Mouse (Mus musculus) intestine, embryonic 14.5 days (tissue): Measurements from ENCODE around the gene Atg4c. TPM values are rescaled to one million over a fixed set of nuclear protein-coding genes. Genes with fewer than 3 reads are reported as not detected.

Source experiments
- ATAC-seq: fragments of 200-750 bp; cut with Nextera tagmentation; replicated peaks from 2 replicates; pipeline ENCODE4 v1.8.0; 2017; ENCODE audit warnings: low read depth, moderate number of reproducible peaks, moderate TSS enrichment, moderate library complexity; ENCODE audit not compliant: low FRiP score, low TSS enrichment
- DNase-seq: peaks from one replicate; pipeline ENCODE4 v3.0.0-alpha.2; 2018; ENCODE audit warnings: low spot score
- H3K27ac ChIP-seq: fragments of 300-500 bp; sonication (generic); 2 replicates; pipeline ENCODE4 v1.5.1; 2014; ENCODE audit warnings: low read depth, mild to moderate bottlenecking, control low read depth
- H3K27me3 ChIP-seq: fragments of 300-500 bp; sonication (generic); replicated peaks from 2 replicates; pipeline ENCODE4 v1.6.1; 2014; ENCODE audit warnings: low read length, control low read depth; ENCODE audit not compliant: control insufficient read depth, insufficient read depth
- H3K36me3 ChIP-seq: fragments of 300-500 bp; sonication (generic); 2 replicates; pipeline ENCODE4 v1.6.1; 2014; ENCODE audit warnings: low read length, control low read depth; ENCODE audit not compliant: control insufficient read depth, insufficient read depth
- H3K4me1 ChIP-seq: fragments of 300-500 bp; sonication (generic); replicated peaks from 2 replicates; pipeline ENCODE4 v1.6.1; 2014; ENCODE audit warnings: low read length, control low read depth, mixed read lengths; ENCODE audit not compliant: control insufficient read depth, insufficient read depth
- H3K4me2 ChIP-seq: fragments of 300-500 bp; sonication (generic); 2 replicates; pipeline ENCODE4 v1.6.1; 2014; ENCODE audit warnings: low read length
- H3K4me3 ChIP-seq: fragments of 300-500 bp; sonication (generic); 2 replicates; pipeline ENCODE4 v1.5.1; 2014; ENCODE audit warnings: low read depth, low read length, control low read depth, mixed read lengths
- H3K9ac ChIP-seq: fragments of 300-500 bp; sonication (generic); 2 replicates; pipeline ENCODE4 v1.6.1; 2014; ENCODE audit warnings: mild to moderate bottlenecking, low read length
- H3K9me3 ChIP-seq: fragments of 300-500 bp; sonication (generic); 2 replicates; pipeline ENCODE4 v1.6.1; 2016; ENCODE audit warnings: low read length, control low read depth; ENCODE audit not compliant: control insufficient read depth
- WGBS: fragments of 180-500 bp; shearing (Covaris S2); extraction: QIAGEN DNeasy Blood & Tissue Kit; methylation state at CpG from one replicate; pipeline ENCODE4 v1.1.7; 2014; 5-methylcytosine and 5-hydroxymethylcytosine counted together
- polyA plus RNA-seq: library from polyadenylated mRNA; unstranded; fragments of >200 nt; fragmentation: Nextera tagmentation; extraction: Ambion mirVana; gene quantifications from 2 replicates; pipeline ENCODE4 v1.2.1, GENCODE M21; 2014

Gene Atg4c
- polyA plus RNA-seq, 1 experiment from 2014 or later: 13.4 TPM

- H3K27me3 ChIP-seq: no peaks in the 10 kb centered on the region
- peaks cover 6% of the 10 kb centered on the region; the same call in 1 of the 2 replicates for H3K4me1 ChIP-seq
- no peak overlapping the region for H3K27ac ChIP-seq
- H3K36me3 ChIP-seq: no peaks in the 10 kb centered on the region
- no peaks in the 10 kb centered on the region for H3K9me3 ChIP-seq
- no peak overlapping the region for H3K4me2 ChIP-seq
- H3K4me3 ChIP-seq: no peak overlapping the region
- no peak overlapping the region for H3K9ac ChIP-seq
- ATAC-seq: no peak
- DNase-seq: no peak
These were observed 5.0 kb downstream of the Atg4c start for GRCm38 (mm10) chr4:99198721-99199120.

DNA sequence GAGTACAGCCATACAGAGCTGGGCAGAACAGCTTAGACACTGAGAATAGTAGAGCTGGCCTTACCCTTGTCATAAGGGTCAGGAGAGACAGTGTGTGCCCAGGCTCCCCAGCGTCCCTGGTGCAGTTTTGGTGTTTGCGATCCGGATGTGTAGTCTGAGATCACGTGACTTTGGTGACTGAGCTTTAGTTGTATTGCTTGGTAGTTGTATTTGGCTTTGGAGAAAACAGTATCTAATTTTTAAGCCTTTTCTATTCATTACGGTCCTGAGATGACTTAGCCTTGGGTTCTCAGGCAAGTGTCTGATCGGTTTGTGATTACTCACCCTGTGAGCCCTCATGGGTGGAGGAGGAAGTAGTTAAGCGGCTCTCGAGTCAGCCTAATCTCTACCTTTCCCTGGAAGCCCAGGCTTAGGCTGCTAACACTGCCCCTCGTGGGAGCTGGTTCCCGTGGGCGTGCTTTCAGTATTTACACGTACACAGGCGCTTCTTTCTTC, 6.1 kb downstream of the Atg4c start:
- WGBS: 60% methylated on average over 13 of the region's 13 CpGs
- no peak for ATAC-seq

GRCm38 (mm10) chr4:99200383-99201136, 6.8 kb downstream of the Atg4c start:
- Histone ChIP-seq H3K4me1 (0 out of 2 replicates have a peak, but pooled peaks cover under 1% of the 10 kb centered on the region), H3K4me2 (no peak overlapping the region), H3K9ac (no peak overlapping the region), H3K27ac (no peak overlapping the region), H3K9me3 (no peaks in the 10 kb centered on the region), H3K4me3 (no peak overlapping the region), H3K36me3 (no peaks in the 10 kb centered on the region), H3K27me3 (no peaks in the 10 kb centered on the region)
- DNase-seq (no peak), ATAC-seq (no peak)
- WGBS: 90% methylated on average over 7 of the region's 7 CpGs

More for the DNA sequence above, 6.1 kb downstream of the Atg4c start:
- DNase-seq: no peak
- Histone ChIP-seq H3K4me3 (no peak overlapping the region), H3K36me3 (no peaks in the 10 kb centered on the region), H3K27ac (no peak overlapping the region), H3K9ac (no peak overlapping the region), H3K9me3 (no peaks in the 10 kb centered on the region), H3K4me2 (no peak overlapping the region), H3K4me1 (peaks cover 5% of the 10 kb centered on the region; the same call in 1 of the 2 replicates), H3K27me3 (no peaks in the 10 kb centered on the region)

DNA sequence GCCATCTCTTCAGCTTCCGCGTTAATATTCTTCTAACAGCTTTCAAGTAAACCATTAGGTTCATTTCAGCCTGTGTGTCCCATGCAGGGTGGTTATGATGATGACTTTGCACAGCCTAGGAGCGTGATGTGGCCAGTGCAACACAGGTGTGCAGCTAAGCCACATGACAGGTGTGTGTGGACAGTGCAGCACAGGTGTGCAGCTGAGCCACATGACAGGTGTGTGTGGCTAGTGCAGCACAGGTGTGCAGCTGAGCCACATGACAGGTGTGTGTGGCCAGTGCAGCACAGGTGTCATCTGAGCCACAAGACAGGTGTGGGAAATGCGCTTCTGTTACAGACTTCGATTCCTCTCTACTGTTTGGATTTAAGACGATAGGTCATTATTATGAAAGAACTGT, 12.0 kb downstream of the Atg4c start:
- ATAC-seq: no peak
- Histone ChIP-seq H3K4me1 (peaks cover 7% of the 10 kb centered on the region; the same call in 1 of the 2 replicates), H3K4me3 (no peak overlapping the region)

DNA sequence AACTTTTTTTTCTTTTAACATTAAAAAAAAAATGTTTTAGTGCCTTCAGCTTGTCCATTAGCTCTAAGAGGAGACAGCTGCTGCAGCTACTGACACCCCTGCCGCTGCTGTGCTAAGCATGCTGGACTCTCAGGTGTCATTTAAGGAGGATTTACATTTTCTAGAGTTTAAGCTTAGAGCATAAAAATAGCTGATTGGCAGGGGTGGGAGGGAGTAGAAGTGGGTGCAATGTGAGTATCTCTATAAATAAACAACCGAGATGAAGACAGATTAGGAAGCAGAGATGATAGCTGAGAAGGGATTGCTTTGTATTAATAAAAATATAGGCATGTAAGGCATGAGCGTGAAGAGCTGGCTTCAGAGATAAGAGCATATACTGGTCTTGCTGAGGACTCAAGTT, 12.6 kb downstream of the Atg4c start:
- Histone ChIP-seq H3K4me1 (peaks cover 7% of the 10 kb centered on the region; the same call in 1 of the 2 replicates), H3K9me3 (no peaks in the 10 kb centered on the region), H3K4me2 (no peak overlapping the region), H3K36me3 (no peaks in the 10 kb centered on the region), H3K9ac (no peak overlapping the region), H3K27ac (no peak overlapping the region), H3K27me3 (no peaks in the 10 kb centered on the region), H3K4me3 (no peak overlapping the region)
- ATAC-seq (no peak), DNase-seq (no peak)
- 46% methylated on average over 3 of the region's 3 CpGs for WGBS

More for the DNA sequence above, 12.0 kb downstream of the Atg4c start:
- H3K9ac ChIP-seq: no peak overlapping the region
- no peak overlapping the region for H3K27ac ChIP-seq
- 87% methylated on average over 6 of the region's 6 CpGs for whole genome bisulfite sequencing
- DNase-seq: no peak
- no peaks in the 10 kb centered on the region for H3K36me3 ChIP-seq
- H3K27me3 ChIP-seq: no peaks in the 10 kb centered on the region
- H3K4me2 ChIP-seq: no peak overlapping the region
- no peaks in the 10 kb centered on the region for H3K9me3 ChIP-seq

- 83% methylated on average over 9 of the region's 9 CpGs for WGBS
- Histone ChIP-seq H3K27ac (no peak overlapping the region), H3K9ac (no peak overlapping the region), H3K4me2 (no peak overlapping the region), H3K9me3 (no peaks in the 10 kb centered on the region), H3K4me3 (no peak overlapping the region), H3K36me3 (no peaks in the 10 kb centered on the region), H3K4me1 (peaks cover 7% of the 10 kb centered on the region; the same call in 1 of the 2 replicates), H3K27me3 (no peaks in the 10 kb centered on the region)
- DNase-seq (no peak), ATAC-seq (no peak)
These were observed 16.4 kb downstream of the Atg4c start for GRCm38 (mm10) chr4:99210087-99210486.

- no peaks in the 10 kb centered on the region for H3K9me3 ChIP-seq
- H3K4me3 ChIP-seq: no peak overlapping the region
- 0 out of 2 replicates have a peak, but pooled peaks cover 3% of the 10 kb centered on the region for H3K4me1 ChIP-seq
- H3K9ac ChIP-seq: no peak overlapping the region
- peaks cover 4% of the 10 kb centered on the region; the same call in 1 of the 2 replicates for H3K36me3 ChIP-seq
- 39% methylated on average over 8 of the region's 8 CpGs for WGBS
- no peak for ATAC-seq
- H3K4me2 ChIP-seq: no peak overlapping the region
- no peak overlapping the region for H3K27ac ChIP-seq
- H3K27me3 ChIP-seq: no peaks in the 10 kb centered on the region
- no peak for DNase-seq
These were observed 17.9 kb downstream of the Atg4c start for GRCm38 (mm10) chr4:99211606-99212005.

DNA sequence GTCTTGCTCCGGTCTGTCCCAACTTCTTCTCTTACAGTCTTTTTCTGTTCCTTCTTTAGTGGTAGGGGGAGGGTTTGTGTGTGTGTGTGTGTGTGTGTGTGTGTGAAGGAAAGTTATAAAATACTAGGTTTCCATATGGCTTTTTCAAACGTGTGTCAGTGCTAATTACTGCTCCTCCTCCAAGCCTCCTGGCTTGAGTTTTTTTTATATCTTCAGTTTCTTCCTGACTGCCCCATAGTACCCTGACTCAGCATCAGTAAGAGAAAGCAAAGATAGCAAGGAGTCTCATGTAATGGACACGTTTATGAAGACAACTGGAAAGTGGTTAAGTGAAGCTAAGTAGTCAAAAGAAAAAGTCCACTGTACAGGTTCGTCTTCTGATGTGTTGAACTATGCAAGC, 19.4 kb downstream of the Atg4c start:
- DNase-seq: no peak
- Histone ChIP-seq H3K27me3 (no peaks in the 10 kb centered on the region), H3K27ac (no peak overlapping the region), H3K4me2 (no peak overlapping the region), H3K9ac (no peak overlapping the region), H3K36me3 (peaks cover 6% of the 10 kb centered on the region; the same call in 1 of the 2 replicates), H3K9me3 (no peaks in the 10 kb centered on the region), H3K4me3 (no peak overlapping the region), H3K4me1 (0 out of 2 replicates have a peak, but pooled peaks cover 3% of the 10 kb centered on the region)
- WGBS: 82% methylated on average over 4 of the region's 4 CpGs
- no peak for ATAC-seq

DNA sequence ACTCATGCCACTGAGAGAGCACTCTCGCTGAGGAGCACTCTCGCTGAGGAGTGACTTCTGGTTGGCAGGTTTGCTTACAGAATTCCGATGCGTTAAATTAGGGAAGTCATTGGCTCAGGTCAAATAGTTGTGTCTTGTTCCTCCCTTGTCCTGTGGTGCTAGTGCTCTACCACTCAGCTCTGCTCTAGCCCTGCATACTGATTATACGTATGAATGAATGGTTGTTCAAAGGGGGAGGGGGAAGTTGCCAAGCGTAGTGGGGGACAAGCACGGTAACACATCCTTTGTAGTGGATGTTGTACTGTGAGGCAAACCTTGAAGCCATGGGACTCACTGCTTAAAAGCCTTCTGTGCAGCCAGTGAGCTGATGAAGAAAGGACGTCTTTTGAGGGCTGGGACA, 28.5 kb downstream of the Atg4c start:
- ATAC-seq: no peak
- Histone ChIP-seq H3K4me3 (no peak overlapping the region), H3K9ac (no peak overlapping the region), H3K36me3 (peaks cover 29% of the 10 kb centered on the region), H3K4me1 (no peaks in the 10 kb centered on the region; the same call in 1 of the 2 replicates), H3K4me2 (no peak overlapping the region), H3K27ac (no peak overlapping the region), H3K9me3 (no peaks in the 10 kb centered on the region), H3K27me3 (no peaks in the 10 kb centered on the region)
- peak; percentile 25 for DNase-seq
- WGBS: 85% methylated on average over 8 of the region's 8 CpGs
